ENCODE assay signal across 16 mouse cellular contexts in the genomic region with DNA sequence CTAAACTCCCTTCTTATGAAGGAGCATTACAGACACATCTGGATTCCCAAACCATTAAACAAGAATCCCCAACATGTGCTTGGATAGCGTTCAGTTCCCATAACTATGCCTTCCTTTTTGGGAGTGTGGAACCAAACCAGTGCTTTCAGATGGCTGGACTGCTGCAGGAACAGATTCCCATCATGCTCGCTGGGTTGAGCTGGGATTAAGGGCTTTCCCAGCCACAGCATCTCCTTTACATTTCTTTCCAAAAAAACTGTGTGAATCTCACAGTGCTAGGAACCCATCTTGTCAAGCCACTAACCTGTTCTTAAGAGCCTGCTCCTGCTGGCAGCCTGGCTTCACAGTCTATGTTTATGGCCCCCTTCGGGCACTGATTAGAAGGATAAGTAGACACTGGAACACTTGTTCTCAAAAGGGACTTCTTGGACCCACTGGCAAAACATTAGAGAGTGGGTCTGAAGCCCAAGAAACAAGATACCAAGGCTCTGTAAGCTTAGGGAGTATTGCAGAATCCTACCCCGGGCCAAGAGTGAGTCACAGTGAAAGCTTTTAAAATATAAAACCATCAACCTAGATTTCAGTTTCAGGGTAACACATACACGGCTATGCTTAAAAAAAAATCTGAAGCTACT. TPM values are rescaled to one million over a fixed set of nuclear protein-coding genes. Genes with fewer than 3 reads are reported as not detected.
A peak's percentile ranks its signal among the peaks of the same experiment; 100 is the strongest.
DNase-seq lines count a peak whose midpoint lies in the region; ATAC-seq and TF ChIP-seq lines count a peak whose summit lies in the region.
"Had no signal": no experiment of that assay in that cellular context is flagged by ENCODE, and none has a peak within 500 bp of the region (broad histone marks: within the 10 kb centered on the region; RNA-seq: fewer than 3 reads in every experiment).

No protein-coding gene starts in this region.

- no peaks in the 10 kb centered on the region for H3K27me3 ChIP-seq in embryonic facial prominence, embryonic 13.5 days
- H3K27me3 ChIP-seq in limb, embryonic 14.5 days (ENCODE audit: control insufficient read depth, insufficient read depth, low read length) = no peaks in the 10 kb centered on the region

- no peak overlapping the region for H3K4me3 ChIP-seq in gastrocnemius, adult 2 months
- no peak overlapping the region for H3K4me3 ChIP-seq in embryonic facial prominence, embryonic 13.5 days
- H3K4me3 ChIP-seq in limb, embryonic 14.5 days (replicated peaks; ENCODE audit: low read length) = no peak overlapping the region

- no peaks in the 10 kb centered on the region for H3K9me3 ChIP-seq in embryonic facial prominence, embryonic 13.5 days
- no peaks in the 10 kb centered on the region for H3K9me3 ChIP-seq in limb, embryonic 14.5 days (ENCODE audit: control insufficient read depth, low read length)
- H3K9me3 ChIP-seq: G1E had no signal

- DNase-seq in gastrocnemius, adult 2 months = peak; percentile 30
- no peak for DNase-seq in gastrocnemius, postnatal 36 days
- DNase-seq in 3T3-L1 (ENCODE audit: low read depth, low spot score) = peak; percentile 58
- peak; percentile 75 for DNase-seq in limb, embryonic 14.5 days (ENCODE audit: low spot score)
- no peak for DNase-seq in spleen, postnatal 36 days (ENCODE audit: low spot score in 2 of 2)
- no peak for DNase-seq in kidney, postnatal 10 days
- DNase-seq: cerebellum, postnatal 36 days; forebrain, postnatal 0 days; kidney, postnatal 4 days; layer of hippocampus, postnatal 36 days; liver, postnatal 0 days; lung, postnatal 36 days; thymus, adult 18-20 months had no signal

- no peaks in the 10 kb centered on the region for H3K36me3 ChIP-seq in embryonic facial prominence, embryonic 13.5 days
- H3K36me3 ChIP-seq in limb, embryonic 14.5 days (ENCODE audit: control insufficient read depth, insufficient read depth, low read length) = no peaks in the 10 kb centered on the region
- H3K36me3 ChIP-seq: G1E had no signal

- no peak for TF ChIP-seq POLR2A in limb, embryonic 14.5 days (IDR thresholded peaks at IDR 0.05; ENCODE audit: borderline replicate concordance, extremely low read depth, insufficient read depth, insufficient read length)

- H3K27ac ChIP-seq in gastrocnemius, adult 2 months = peak overlapping the region; percentile 92
- H3K27ac ChIP-seq in embryonic facial prominence, embryonic 13.5 days = peak overlapping the region; percentile 98
- H3K27ac ChIP-seq in limb, embryonic 14.5 days (replicated peaks; ENCODE audit: low read depth, low read length) = peak overlapping the region; percentile 98
- H3K27ac ChIP-seq: hindbrain, embryonic 14.5 days had no signal

- ATAC-seq in embryonic facial prominence, embryonic 13.5 days (ENCODE audit: insufficient number of reproducible peaks, insufficient read depth, low FRiP score, low TSS enrichment, low read depth) = no peak
- ATAC-seq in limb, embryonic 14.5 days (ENCODE audit: low FRiP score, low read depth) = peak; percentile 20
- ATAC-seq: forebrain, postnatal 0 days; liver, postnatal 0 days had no signal

- peaks cover 32% of the 10 kb centered on the region for H3K4me1 ChIP-seq in embryonic facial prominence, embryonic 13.5 days
- H3K4me1 ChIP-seq in limb, embryonic 14.5 days (ENCODE audit: control insufficient read depth, insufficient read depth, low read length) = peaks cover 30% of the 10 kb centered on the region

- intact Hi-C loops in gastrocnemius, adult 2 months (cut with DNase I) = loop anchor here (10.0 kb wide), 2 partner anchors 222 to 268 kb away; no protein-coding TSS in a partner anchor
- intact Hi-C loops in gastrocnemius, postnatal 36 days (cut with DNase I) = no loop called here

- TF ChIP-seq CTCF in gastrocnemius, adult 2 months (IDR thresholded peaks at IDR 0.05) = no peak

- no peak overlapping the region for H3K9ac ChIP-seq in embryonic facial prominence, embryonic 13.5 days
- no peak overlapping the region for H3K9ac ChIP-seq in limb, embryonic 14.5 days (ENCODE audit: low read depth, low read length, severe bottlenecking)
- H3K9ac ChIP-seq: forebrain, postnatal 0 days; liver, postnatal 0 days had no signal

- 64% methylated on average over 5 of the region's 5 CpGs for WGBS in embryonic facial prominence, embryonic 13.5 days
- 34% methylated on average over 5 of the region's 5 CpGs for WGBS in limb, embryonic 14.5 days

- no peak overlapping the region for H3K4me2 ChIP-seq in embryonic facial prominence, embryonic 13.5 days
- no peak overlapping the region for H3K4me2 ChIP-seq in limb, embryonic 14.5 days (replicated peaks; ENCODE audit: low read depth, low read length, severe bottlenecking)

RNA-seq across cellular contexts. Expression of a gene that starts 2.8 kb away (rescaled TPM):
- 10 to 100 TPM; 19.9 to 21.1 TPM for total RNA-seq in gastrocnemius, adult 2 months (2021)
- 10 to 100 TPM; 17.5 to 17.8 TPM for total RNA-seq in gastrocnemius, postnatal 36 days (2021)
- 13.5 and 15.5 TPM in 2 replicates for polyA plus RNA-seq in embryonic facial prominence, embryonic 13.5 days (2015; fragmentation: Nextera tagmentation; extraction: Ambion mirVana)
- 67.7 and 67.8 TPM in 2 replicates for polyA plus RNA-seq in limb, embryonic 14.5 days (2012; rRNA removed)
- 10.9 and 11.3 TPM in 2 replicates for polyA plus RNA-seq in limb, embryonic 14.5 days (2014; fragmentation: Nextera tagmentation; extraction: Ambion mirVana)

RNA-seq across cellular contexts. Expression of a gene that starts 36.9 kb away (rescaled TPM):
- total RNA-seq in gastrocnemius, adult 2 months (2021) = 10 to 100 TPM; 80.1 to 90.2 TPM
- 10 to 100 TPM; 59.7 to 70.6 TPM for total RNA-seq in gastrocnemius, postnatal 36 days (2021)
- polyA plus RNA-seq in embryonic facial prominence, embryonic 13.5 days (2015; fragmentation: Nextera tagmentation; extraction: Ambion mirVana) = 52.0 and 55.7 TPM in 2 replicates
- 136 and 177 TPM in 2 replicates for polyA plus RNA-seq in limb, embryonic 14.5 days (2012; rRNA removed)
- 72.4 and 76.9 TPM in 2 replicates for polyA plus RNA-seq in limb, embryonic 14.5 days (2014; fragmentation: Nextera tagmentation; extraction: Ambion mirVana)

Comparison
In these comparisons a context has a peak if more than half of its experiments do, and no peak if none do; other contexts are left out.
1. DNase-seq: peak in gastrocnemius, adult 2 months (single experiment), 3T3-L1 (single experiment) and limb, embryonic 14.5 days (single experiment); none in gastrocnemius, postnatal 36 days (0 of 2), spleen, postnatal 36 days (0 of 2) and kidney, postnatal 10 days (single experiment).
2. Peak in every context shown above with its lines, with median percentiles within 50 percentile points of each other: H3K27ac ChIP-seq.